Mouse (Mus musculus) embryonic facial prominence, embryonic 10.5 days (tissue): ENCODE measurements at regions not wholly inside any gene's neighbourhood (a gene's known extent, or its start where the extent isn't known, plus 50 kb on each side); places are given as distances from the start of the nearest gene placed in this dataset.

Source experiments
- DNase-seq: peaks from one replicate; pipeline ENCODE4 v3.0.0-alpha.2; 2017; ENCODE audit warnings: low spot score
- H3K27ac ChIP-seq: fragments of 300-500 bp; sonication (generic); replicated peaks from 2 replicates; pipeline ENCODE4 v1.5.1; 2016; ENCODE audit warnings: mild to moderate bottlenecking
- H3K27me3 ChIP-seq: fragments of 300-500 bp; sonication (generic); replicated peaks from 2 replicates; pipeline ENCODE4 v1.6.1; 2016; ENCODE audit warnings: low read depth, mild to moderate bottlenecking; ENCODE audit not compliant: poor library complexity, severe bottlenecking
- H3K36me3 ChIP-seq: fragments of 300-500 bp; sonication (generic); replicated peaks from 2 replicates; pipeline ENCODE4 v1.6.1; 2016; ENCODE audit warnings: mild to moderate bottlenecking, moderate library complexity
- H3K4me1 ChIP-seq: fragments of 300-500 bp; sonication (generic); 2 replicates; pipeline ENCODE4 v1.6.1; 2016
- H3K4me3 ChIP-seq: fragments of 300-500 bp; sonication (generic); 2 replicates; pipeline ENCODE4 v1.5.1; 2016; ENCODE audit warnings: mild to moderate bottlenecking, moderate library complexity
- H3K9me3 ChIP-seq: fragments of 300-500 bp; sonication (generic); 2 replicates; pipeline ENCODE4 v1.6.1; 2016; ENCODE audit warnings: mild to moderate bottlenecking
- WGBS: fragments of 180-500 bp; shearing (Covaris S2); methylation state at CpG from one replicate; pipeline ENCODE4 v1.1.7; 2016; 5-methylcytosine and 5-hydroxymethylcytosine counted together

GRCm38 (mm10) chr5:97642251-97642650, 185.4 kb upstream of the Gk2 start:
- H3K9me3 ChIP-seq, result no peaks in the 10 kb centered on the region
- no peak overlapping the region for H3K4me3 ChIP-seq
- H3K4me1 ChIP-seq, result no peaks in the 10 kb centered on the region
- H3K36me3 ChIP-seq, result no peaks in the 10 kb centered on the region
- 93% methylated on average over 13 of the region's 13 CpGs for WGBS
- no peak for DNase-seq
- H3K27me3 ChIP-seq, result no peaks in the 10 kb centered on the region
- no peak overlapping the region for H3K27ac ChIP-seq

- Histone ChIP-seq H3K4me1 (no peaks in the 10 kb centered on the region), H3K9me3 (no peaks in the 10 kb centered on the region)
- 94% methylated on average over 12 of the region's 12 CpGs for WGBS
Observed at GRCm38 (mm10) chr5:97641646-97642045, 184.8 kb upstream of the Gk2 start.

GRCm38 (mm10) chr5:97636357-97636756, 179.5 kb upstream of the Gk2 start:
- Histone ChIP-seq H3K4me3 (no peak overlapping the region), H3K4me1 (no peaks in the 10 kb centered on the region), H3K36me3 (no peaks in the 10 kb centered on the region), H3K27ac (no peak overlapping the region), H3K27me3 (no peaks in the 10 kb centered on the region), H3K9me3 (no peaks in the 10 kb centered on the region)
- 73% methylated on average over 7 of the region's 7 CpGs for WGBS
- DNase-seq, result no peak

More at GRCm38 (mm10) chr5:97641646-97642045, 184.8 kb upstream of the Gk2 start:
- Histone ChIP-seq H3K27ac (no peak overlapping the region), H3K36me3 (no peaks in the 10 kb centered on the region), H3K4me3 (no peak overlapping the region), H3K27me3 (no peaks in the 10 kb centered on the region)
- DNase-seq, result no peak

GRCm38 (mm10) chr5:97633766-97634165, 176.9 kb upstream of the Gk2 start:
- Histone ChIP-seq H3K4me1 (no peaks in the 10 kb centered on the region), H3K27ac (no peak overlapping the region), H3K27me3 (no peaks in the 10 kb centered on the region), H3K4me3 (no peak overlapping the region), H3K36me3 (no peaks in the 10 kb centered on the region), H3K9me3 (no peaks in the 10 kb centered on the region)
- 91% methylated on average over 6 of the region's 6 CpGs for WGBS
- DNase-seq, result no peak

GRCm38 (mm10) chr5:97632791-97633190, 176.0 kb upstream of the Gk2 start:
- Histone ChIP-seq H3K9me3 (no peaks in the 10 kb centered on the region), H3K36me3 (no peaks in the 10 kb centered on the region), H3K27me3 (no peaks in the 10 kb centered on the region), H3K4me3 (no peak overlapping the region), H3K27ac (no peak overlapping the region), H3K4me1 (no peaks in the 10 kb centered on the region)
- DNase-seq, result no peak
- WGBS, result 89% methylated on average over 7 of the region's 7 CpGs

- no peaks in the 10 kb centered on the region for H3K9me3 ChIP-seq
- no peak for DNase-seq
- WGBS, result 94% methylated on average over 3 of the region's 3 CpGs
- no peak overlapping the region for H3K4me3 ChIP-seq
- H3K36me3 ChIP-seq, result no peaks in the 10 kb centered on the region
- no peaks in the 10 kb centered on the region for H3K27me3 ChIP-seq
- no peaks in the 10 kb centered on the region for H3K4me1 ChIP-seq
- H3K27ac ChIP-seq, result no peak overlapping the region
Observed at GRCm38 (mm10) chr5:97625200-97625599, 168.4 kb upstream of the Gk2 start.

GRCm38 (mm10) chr5:97619890-97620289, 163.1 kb upstream of the Gk2 start:
- no peak for DNase-seq
- H3K27me3 ChIP-seq, result no peaks in the 10 kb centered on the region
- no peak overlapping the region for H3K4me3 ChIP-seq
- no peaks in the 10 kb centered on the region for H3K36me3 ChIP-seq
- 89% methylated on average over 2 of the region's 2 CpGs for WGBS
- no peaks in the 10 kb centered on the region for H3K4me1 ChIP-seq
- H3K27ac ChIP-seq, result no peak overlapping the region
- no peaks in the 10 kb centered on the region for H3K9me3 ChIP-seq

- Histone ChIP-seq H3K27ac (no peak overlapping the region), H3K4me1 (no peaks in the 10 kb centered on the region), H3K27me3 (no peaks in the 10 kb centered on the region), H3K9me3 (no peaks in the 10 kb centered on the region), H3K36me3 (no peaks in the 10 kb centered on the region), H3K4me3 (no peak overlapping the region)
- no peak for DNase-seq
- 92% methylated on average over 4 of the region's 4 CpGs for whole genome bisulfite sequencing
Observed at GRCm38 (mm10) chr5:97618411-97618810, 161.6 kb upstream of the Gk2 start.

GRCm38 (mm10) chr5:97602176-97602575, 145.4 kb upstream of the Gk2 start:
- Histone ChIP-seq H3K27me3 (no peaks in the 10 kb centered on the region), H3K36me3 (no peaks in the 10 kb centered on the region), H3K9me3 (no peaks in the 10 kb centered on the region), H3K4me1 (no peaks in the 10 kb centered on the region), H3K27ac (no peak overlapping the region), H3K4me3 (no peak overlapping the region)
- WGBS, result 82% methylated on average over 6 of the region's 6 CpGs
- no peak for DNase-seq

GRCm38 (mm10) chr5:97601384-97601783, 144.6 kb upstream of the Gk2 start:
- Histone ChIP-seq H3K36me3 (no peaks in the 10 kb centered on the region), H3K4me3 (no peak overlapping the region), H3K9me3 (no peaks in the 10 kb centered on the region), H3K4me1 (no peaks in the 10 kb centered on the region), H3K27ac (no peak overlapping the region), H3K27me3 (no peaks in the 10 kb centered on the region)
- DNase-seq, result no peak
- WGBS, result 81% methylated on average over 2 of the region's 2 CpGs

- 78% methylated on average over 9 of the region's 9 CpGs for WGBS
- H3K4me1 ChIP-seq, result no peaks in the 10 kb centered on the region
Observed at GRCm38 (mm10) chr5:97598741-97599140, 141.9 kb upstream of the Gk2 start.

GRCm38 (mm10) chr5:97595916-97596315, 139.1 kb upstream of the Gk2 start:
- Histone ChIP-seq H3K36me3 (no peaks in the 10 kb centered on the region), H3K9me3 (no peaks in the 10 kb centered on the region), H3K27me3 (no peaks in the 10 kb centered on the region), H3K4me1 (no peaks in the 10 kb centered on the region), H3K27ac (no peak overlapping the region), H3K4me3 (no peak overlapping the region)
- DNase-seq, result no peak
- WGBS, result 84% methylated on average over 2 of the region's 2 CpGs

More at GRCm38 (mm10) chr5:97598741-97599140, 141.9 kb upstream of the Gk2 start:
- Histone ChIP-seq H3K36me3 (no peaks in the 10 kb centered on the region), H3K4me3 (no peak overlapping the region), H3K27ac (no peak overlapping the region), H3K9me3 (no peaks in the 10 kb centered on the region), H3K27me3 (no peaks in the 10 kb centered on the region)
- DNase-seq, result no peak

GRCm38 (mm10) chr5:97594081-97594480, 137.3 kb upstream of the Gk2 start:
- no peak overlapping the region for H3K27ac ChIP-seq
- no peak overlapping the region for H3K4me3 ChIP-seq
- H3K36me3 ChIP-seq, result no peaks in the 10 kb centered on the region
- H3K4me1 ChIP-seq, result no peaks in the 10 kb centered on the region
- WGBS, result 77% methylated on average over 7 of the region's 7 CpGs
- no peaks in the 10 kb centered on the region for H3K9me3 ChIP-seq
- DNase-seq, result no peak
- H3K27me3 ChIP-seq, result no peaks in the 10 kb centered on the region

GRCm38 (mm10) chr5:97582509-97582908, 125.7 kb upstream of the Gk2 start:
- H3K36me3 ChIP-seq, result no peaks in the 10 kb centered on the region
- WGBS, result 89% methylated on average over 2 of the region's 2 CpGs
- H3K4me3 ChIP-seq, result no peak overlapping the region
- no peaks in the 10 kb centered on the region for H3K4me1 ChIP-seq
- no peaks in the 10 kb centered on the region for H3K9me3 ChIP-seq
- no peak for DNase-seq
- H3K27me3 ChIP-seq, result no peaks in the 10 kb centered on the region
- no peak overlapping the region for H3K27ac ChIP-seq
